Mouse (Mus musculus): ENCODE measurements at regions not wholly inside any gene's neighbourhood (a gene's known extent, or its start where the extent isn't known, plus 50 kb on each side); places are given as distances from the start of the nearest gene placed in this dataset.
"Not testable (repeated sequence)": the region's sequence is repeated elsewhere in the genome, so short reads cannot be mapped to it uniquely, and the experiment has no call there.

- Histone ChIP-seq H3K4me2 (replicated peaks; ENCODE audit: low read depth, low read length) (no peak overlapping the region), H3K9me3 (ENCODE audit: low read length) (peaks cover 61% of the 10 kb centered on the region), H3K4me3 (ENCODE audit: low read length) (no peak overlapping the region), H3K4me1 (ENCODE audit: insufficient read depth, low read length) (no peaks in the 10 kb centered on the region), H3K36me3 (ENCODE audit: insufficient read depth, low read length) (no peaks in the 10 kb centered on the region), H3K27me3 (ENCODE audit: insufficient read depth, low read length) (no peaks in the 10 kb centered on the region), H3K9ac (replicated peaks; ENCODE audit: low read length) (no peak overlapping the region), H3K27ac (ENCODE audit: low read length) (no peak overlapping the region)
- 65% methylated on average over 2 of the region's 2 CpGs for WGBS
- ATAC-seq (ENCODE audit: low FRiP score, low TSS enrichment) = no peak
Observed at GRCm38 (mm10) chr4:3062027-3062605, 105.0 kb upstream of the Vmn1r2 start.

DNA sequence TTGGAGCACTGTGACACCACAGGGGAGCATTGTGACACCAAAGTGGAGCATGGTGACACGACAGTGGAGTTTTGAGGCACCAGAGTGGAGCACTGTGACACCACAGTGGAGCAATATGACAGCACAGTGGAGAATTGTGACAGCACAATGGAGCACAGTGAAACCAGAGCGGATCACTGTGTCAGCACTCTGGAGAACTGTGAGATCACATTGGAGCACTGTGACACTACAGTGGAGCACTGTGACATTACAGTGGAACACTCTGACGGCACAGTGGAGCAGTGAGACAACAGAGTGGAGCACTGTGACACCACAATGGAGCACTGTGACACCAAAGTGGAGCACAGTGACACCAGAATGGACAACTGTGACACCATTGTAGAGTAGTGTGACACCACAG is 103.2 kb upstream of the Vmn1r2 start:
- no peak for ATAC-seq (ENCODE audit: low FRiP score, low TSS enrichment)
- Histone ChIP-seq H3K4me1 (ENCODE audit: insufficient read depth, low read length) (no peaks in the 10 kb centered on the region), H3K9ac (replicated peaks; ENCODE audit: low read length) (no peak overlapping the region), H3K27ac (ENCODE audit: low read length) (no peak overlapping the region), H3K36me3 (ENCODE audit: insufficient read depth, low read length) (no peaks in the 10 kb centered on the region), H3K4me3 (ENCODE audit: low read length) (no peak overlapping the region), H3K9me3 (ENCODE audit: low read length) (peaks cover 71% of the 10 kb centered on the region), H3K4me2 (replicated peaks; ENCODE audit: low read depth, low read length) (no peak overlapping the region), H3K27me3 (ENCODE audit: insufficient read depth, low read length) (no peaks in the 10 kb centered on the region)
- 61% methylated on average over 3 of the region's 3 CpGs for WGBS

- ATAC-seq (ENCODE audit: low FRiP score, low TSS enrichment) = no peak
- H3K9me3 ChIP-seq (ENCODE audit: low read length) = peaks cover 72% of the 10 kb centered on the region
- no peaks in the 10 kb centered on the region for H3K4me1 ChIP-seq (ENCODE audit: insufficient read depth, low read length)
- no peak overlapping the region for H3K4me3 ChIP-seq (ENCODE audit: low read length)
- no peaks in the 10 kb centered on the region for H3K27me3 ChIP-seq (ENCODE audit: insufficient read depth, low read length)
- H3K36me3 ChIP-seq (ENCODE audit: insufficient read depth, low read length) = no peaks in the 10 kb centered on the region
- H3K4me2 ChIP-seq (replicated peaks; ENCODE audit: low read depth, low read length) = no peak overlapping the region
- H3K27ac ChIP-seq (ENCODE audit: low read length) = no peak overlapping the region
- no peak overlapping the region for H3K9ac ChIP-seq (replicated peaks; ENCODE audit: low read length)
- 37% methylated on average over 3 of the region's 3 CpGs for WGBS
Observed at GRCm38 (mm10) chr4:3064571-3064970, 102.5 kb upstream of the Vmn1r2 start.

DNA sequence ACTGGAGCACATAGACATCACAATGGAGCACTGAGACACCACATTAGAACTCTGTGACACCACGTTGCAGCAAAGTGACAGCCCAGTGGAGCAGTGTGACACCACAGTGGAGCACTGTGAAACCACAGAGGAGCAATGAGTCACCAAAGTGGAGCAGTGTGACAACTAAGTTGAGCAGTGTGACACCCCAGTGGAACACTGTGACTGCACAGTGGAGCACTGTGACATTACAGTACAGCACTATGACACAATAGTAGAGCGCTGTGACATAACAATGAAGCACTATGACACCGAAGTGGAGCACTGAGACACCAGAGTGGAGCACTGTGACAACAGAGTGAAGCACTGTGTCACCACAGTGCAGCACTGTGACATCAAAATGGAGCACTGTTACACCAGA is 101.8 kb upstream of the Vmn1r2 start:
- peaks cover 72% of the 10 kb centered on the region for H3K9me3 ChIP-seq (ENCODE audit: low read length)
- WGBS = 73% methylated on average over 3 of the region's 3 CpGs
- not testable (repeated sequence) for H3K9ac ChIP-seq (replicated peaks; ENCODE audit: low read length); H3K4me3 ChIP-seq (ENCODE audit: low read length); H3K27ac ChIP-seq (ENCODE audit: low read length); H3K4me1 ChIP-seq (ENCODE audit: insufficient read depth, low read length); H3K36me3 ChIP-seq (ENCODE audit: insufficient read depth, low read length); H3K4me2 ChIP-seq (replicated peaks; ENCODE audit: low read depth, low read length); H3K27me3 ChIP-seq (ENCODE audit: insufficient read depth, low read length); ATAC-seq (ENCODE audit: low FRiP score, low TSS enrichment)

DNA sequence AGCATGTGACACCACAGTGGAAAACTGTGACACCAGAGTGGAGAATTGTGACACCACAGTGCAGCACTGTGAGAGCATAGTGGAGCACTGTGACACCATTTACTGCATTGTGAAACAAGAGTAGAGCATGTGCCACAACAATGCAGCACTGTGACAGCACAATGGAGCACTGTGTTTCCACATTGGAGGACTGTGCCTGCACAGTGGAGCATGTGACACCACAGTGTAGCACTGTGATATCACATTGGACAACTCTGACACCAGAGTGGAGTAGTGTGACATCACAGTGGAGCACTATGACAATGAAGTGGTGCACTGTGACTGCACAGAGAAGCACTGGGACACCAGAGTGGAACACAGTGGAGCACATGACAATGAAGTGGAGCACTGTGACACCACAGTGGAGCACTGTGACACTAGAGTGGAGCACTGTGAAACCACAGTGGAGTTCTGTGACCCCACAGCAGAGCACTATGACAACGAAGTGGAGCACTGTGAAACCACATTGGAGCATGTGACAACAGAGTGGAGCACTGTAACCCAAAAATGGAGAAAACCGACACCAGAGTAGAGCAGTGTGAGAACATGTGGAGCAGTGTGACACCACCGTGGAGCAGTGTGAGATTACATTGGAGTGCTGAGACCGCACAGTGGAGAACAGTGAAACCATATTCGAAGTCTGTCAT is 100.9 kb upstream of the Vmn1r2 start:
- H3K4me2 ChIP-seq (replicated peaks; ENCODE audit: low read depth, low read length) = no peak overlapping the region
- WGBS = 80% methylated on average over 5 of the region's 5 CpGs
- H3K9ac ChIP-seq (replicated peaks; ENCODE audit: low read length) = no peak overlapping the region
- H3K4me1 ChIP-seq (ENCODE audit: insufficient read depth, low read length) = no peaks in the 10 kb centered on the region
- H3K36me3 ChIP-seq (ENCODE audit: insufficient read depth, low read length) = no peaks in the 10 kb centered on the region
- no peak overlapping the region for H3K4me3 ChIP-seq (ENCODE audit: low read length)
- no peak for ATAC-seq (ENCODE audit: low FRiP score, low TSS enrichment)
- no peaks in the 10 kb centered on the region for H3K27me3 ChIP-seq (ENCODE audit: insufficient read depth, low read length)
- H3K27ac ChIP-seq (ENCODE audit: low read length) = no peak overlapping the region
- H3K9me3 ChIP-seq (ENCODE audit: low read length) = peaks cover 78% of the 10 kb centered on the region

GRCm38 (mm10) chr4:3067265-3067664 is 99.9 kb upstream of the Vmn1r2 start:
- no peak overlapping the region for H3K4me3 ChIP-seq (ENCODE audit: low read length)
- H3K4me1 ChIP-seq (ENCODE audit: insufficient read depth, low read length) = no peaks in the 10 kb centered on the region
- H3K27ac ChIP-seq (ENCODE audit: low read length) = no peak overlapping the region
- H3K27me3 ChIP-seq (ENCODE audit: insufficient read depth, low read length) = no peaks in the 10 kb centered on the region
- H3K9me3 ChIP-seq (ENCODE audit: low read length) = peaks cover 77% of the 10 kb centered on the region
- no peaks in the 10 kb centered on the region for H3K36me3 ChIP-seq (ENCODE audit: insufficient read depth, low read length)
- no peak overlapping the region for H3K4me2 ChIP-seq (replicated peaks; ENCODE audit: low read depth, low read length)
- ATAC-seq (ENCODE audit: low FRiP score, low TSS enrichment) = peak; percentile 14
- 57% methylated on average over 2 of the region's 2 CpGs for WGBS
- H3K9ac ChIP-seq (replicated peaks; ENCODE audit: low read length) = no peak overlapping the region

- WGBS = 35% methylated on average over 2 of the region's 2 CpGs
- Histone ChIP-seq H3K36me3 (ENCODE audit: insufficient read depth, low read length) (no peaks in the 10 kb centered on the region), H3K4me3 (ENCODE audit: low read length) (no peak overlapping the region), H3K4me1 (ENCODE audit: insufficient read depth, low read length) (no peaks in the 10 kb centered on the region), H3K9ac (replicated peaks; ENCODE audit: low read length) (no peak overlapping the region), H3K9me3 (ENCODE audit: low read length) (peaks cover 76% of the 10 kb centered on the region), H3K27ac (ENCODE audit: low read length) (no peak overlapping the region), H3K4me2 (replicated peaks; ENCODE audit: low read depth, low read length) (no peak overlapping the region), H3K27me3 (ENCODE audit: insufficient read depth, low read length) (no peaks in the 10 kb centered on the region)
- peak; percentile 49 for ATAC-seq (ENCODE audit: low FRiP score, low TSS enrichment)
Observed at GRCm38 (mm10) chr4:3067666-3068065, 99.5 kb upstream of the Vmn1r2 start.

- Histone ChIP-seq H3K4me3 (ENCODE audit: low read length) (no peak overlapping the region), H3K9ac (replicated peaks; ENCODE audit: low read length) (no peak overlapping the region), H3K4me2 (replicated peaks; ENCODE audit: low read depth, low read length) (no peak overlapping the region), H3K9me3 (ENCODE audit: low read length) (peaks cover 72% of the 10 kb centered on the region), H3K27me3 (ENCODE audit: insufficient read depth, low read length) (no peaks in the 10 kb centered on the region), H3K4me1 (ENCODE audit: insufficient read depth, low read length) (no peaks in the 10 kb centered on the region), H3K27ac (ENCODE audit: low read length) (no peak overlapping the region), H3K36me3 (ENCODE audit: insufficient read depth, low read length) (no peaks in the 10 kb centered on the region)
- WGBS = 87% methylated on average over 6 of the region's 6 CpGs
- peak; percentile 8; the same call in 1 of the 2 replicates for ATAC-seq (ENCODE audit: low FRiP score, low TSS enrichment)
Observed at GRCm38 (mm10) chr4:3068306-3069223, 98.6 kb upstream of the Vmn1r2 start.

DNA sequence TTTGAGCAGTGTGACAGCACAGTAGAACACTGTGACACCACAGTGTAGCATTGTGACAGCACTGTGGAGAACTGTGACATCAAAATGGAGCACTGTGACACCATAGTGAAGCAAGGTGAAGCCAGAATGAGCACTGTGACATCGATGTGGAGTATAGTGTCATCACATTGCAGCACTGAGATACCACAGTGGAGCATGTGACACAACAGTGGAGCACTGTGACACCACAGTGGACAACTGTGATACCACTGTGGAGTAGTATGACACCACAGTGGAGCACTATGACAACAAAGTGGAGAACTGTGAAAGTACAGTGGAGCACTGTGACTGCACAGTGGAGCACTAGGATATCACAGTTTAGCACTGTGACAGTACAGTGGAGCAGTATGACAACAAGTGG is 97.8 kb upstream of the Vmn1r2 start:
- no peak overlapping the region for H3K4me2 ChIP-seq (replicated peaks; ENCODE audit: low read depth, low read length)
- H3K9ac ChIP-seq (replicated peaks; ENCODE audit: low read length) = no peak overlapping the region
- H3K4me3 ChIP-seq (ENCODE audit: low read length) = no peak overlapping the region
- WGBS = 62% methylated on average over 1 of the region's 1 CpGs
- H3K27me3 ChIP-seq (ENCODE audit: insufficient read depth, low read length) = no peaks in the 10 kb centered on the region
- no peak for ATAC-seq (ENCODE audit: low FRiP score, low TSS enrichment)
- H3K4me1 ChIP-seq (ENCODE audit: insufficient read depth, low read length) = no peaks in the 10 kb centered on the region
- no peak overlapping the region for H3K27ac ChIP-seq (ENCODE audit: low read length)
- no peaks in the 10 kb centered on the region for H3K36me3 ChIP-seq (ENCODE audit: insufficient read depth, low read length)
- peaks cover 65% of the 10 kb centered on the region for H3K9me3 ChIP-seq (ENCODE audit: low read length)

DNA sequence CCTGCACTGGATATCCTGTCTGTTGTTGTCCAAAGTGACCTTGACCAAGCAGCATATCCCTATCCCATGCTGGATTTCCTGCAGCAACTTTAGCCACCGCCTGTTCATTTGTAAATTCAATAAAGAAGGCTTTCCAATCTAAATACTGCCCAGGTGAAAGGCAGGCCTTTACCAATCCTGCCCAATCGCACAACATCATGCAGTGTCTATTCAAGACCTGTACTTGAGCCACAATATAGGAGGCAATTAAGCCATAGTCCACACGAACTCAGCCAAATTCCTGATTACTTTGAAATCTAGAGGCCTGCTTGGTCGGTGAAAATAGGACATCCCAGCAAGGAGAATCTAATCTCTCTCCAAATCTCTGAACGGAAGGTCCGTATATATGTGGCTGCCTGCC is 95.8 kb upstream of the Vmn1r2 start:
- WGBS = 74% methylated on average over 6 of the region's 6 CpGs
- peaks cover 51% of the 10 kb centered on the region for H3K9me3 ChIP-seq (ENCODE audit: low read length)
- H3K27ac ChIP-seq (ENCODE audit: low read length); H3K36me3 ChIP-seq (ENCODE audit: insufficient read depth, low read length); H3K4me1 ChIP-seq (ENCODE audit: insufficient read depth, low read length); ATAC-seq (ENCODE audit: low FRiP score, low TSS enrichment); H3K4me3 ChIP-seq (ENCODE audit: low read length); H3K4me2 ChIP-seq (replicated peaks; ENCODE audit: low read depth, low read length); H3K9ac ChIP-seq (replicated peaks; ENCODE audit: low read length); H3K27me3 ChIP-seq (ENCODE audit: insufficient read depth, low read length): not testable (repeated sequence)
